Mouse (Mus musculus): ENCODE data around the gene Osbp2.
"Not testable (repeated sequence)": the region's sequence is repeated elsewhere in the genome, so short reads cannot be mapped to it uniquely, and the experiment has no call there.

DNA sequence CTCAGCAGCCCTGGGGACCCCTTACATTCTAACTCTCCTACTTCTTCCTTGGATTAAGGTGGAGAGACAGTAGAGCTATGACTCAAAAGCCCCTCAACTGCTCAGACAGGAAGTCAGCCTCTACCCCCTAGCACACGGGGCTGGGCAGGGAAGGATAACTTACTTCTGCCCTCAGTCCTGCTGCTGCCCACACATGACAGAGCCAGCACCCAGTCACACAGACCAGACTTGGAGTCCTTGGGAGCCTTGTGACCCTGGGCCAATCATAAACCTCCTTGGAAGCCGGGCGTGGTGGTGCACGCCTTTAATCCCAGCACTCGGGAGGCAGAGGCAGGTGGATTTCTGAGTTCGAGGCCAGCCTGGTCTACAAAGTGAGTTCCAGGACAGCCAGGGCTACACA is 47.7 kb upstream of the Osbp2 start:
- TF ChIP-seq POLR2A (IDR thresholded peaks at IDR 0.05; ENCODE audit: insufficient read depth, low read length); CTCF (IDR thresholded peaks at IDR 0.05; ENCODE audit: low read depth, low read length); EP300 (IDR thresholded peaks at IDR 0.05; ENCODE audit: insufficient read depth, low read depth, low read length): not testable (repeated sequence)
